Mouse (Mus musculus) CH12.LX (cell line): ENCODE data around the gene Rsu1.

ENCODE experiments used
- EP300 ChIP-seq: IDR thresholded peaks from 2 replicates; pipeline ENCODE4 v1.6.1; 2011; ENCODE audit warnings: low read length, improper control_type of control experiment
- JUN ChIP-seq: IDR thresholded peaks from 2 replicates; pipeline ENCODE4 v1.6.1; 2011; ENCODE audit warnings: low read depth, mild to moderate bottlenecking, low read length, improper control_type of control experiment, moderate library complexity; ENCODE audit not compliant: insufficient read depth
- POLR2A ChIP-seq: IDR thresholded peaks from 2 replicates; pipeline ENCODE4 v1.6.1; 2011; ENCODE audit warnings: low read depth, mild to moderate bottlenecking, improper control_type of control experiment, low read length
- TCF12 ChIP-seq: IDR thresholded peaks from 2 replicates; pipeline ENCODE4 v1.6.1; 2014; ENCODE audit warnings: low read depth, mild to moderate bottlenecking, inconsistent platforms, low read length, improper control_type of control experiment
- USF1 ChIP-seq: IDR thresholded peaks from 2 replicates; pipeline ENCODE4 v1.6.1; 2014; ENCODE audit warnings: low read depth, mild to moderate bottlenecking, inconsistent platforms, low read length, improper control_type of control experiment
- ZC3H11A ChIP-seq: IDR thresholded peaks from 2 replicates; pipeline ENCODE4 v1.6.1; 2012; ENCODE audit warnings: low read depth, mild to moderate bottlenecking, inconsistent platforms, low read length, improper control_type of control experiment
- ZMIZ1 ChIP-seq: IDR thresholded peaks from 2 replicates; pipeline ENCODE4 v1.6.1; 2012; ENCODE audit warnings: low read depth, mild to moderate bottlenecking, inconsistent platforms, low read length, improper control_type of control experiment

DNA sequence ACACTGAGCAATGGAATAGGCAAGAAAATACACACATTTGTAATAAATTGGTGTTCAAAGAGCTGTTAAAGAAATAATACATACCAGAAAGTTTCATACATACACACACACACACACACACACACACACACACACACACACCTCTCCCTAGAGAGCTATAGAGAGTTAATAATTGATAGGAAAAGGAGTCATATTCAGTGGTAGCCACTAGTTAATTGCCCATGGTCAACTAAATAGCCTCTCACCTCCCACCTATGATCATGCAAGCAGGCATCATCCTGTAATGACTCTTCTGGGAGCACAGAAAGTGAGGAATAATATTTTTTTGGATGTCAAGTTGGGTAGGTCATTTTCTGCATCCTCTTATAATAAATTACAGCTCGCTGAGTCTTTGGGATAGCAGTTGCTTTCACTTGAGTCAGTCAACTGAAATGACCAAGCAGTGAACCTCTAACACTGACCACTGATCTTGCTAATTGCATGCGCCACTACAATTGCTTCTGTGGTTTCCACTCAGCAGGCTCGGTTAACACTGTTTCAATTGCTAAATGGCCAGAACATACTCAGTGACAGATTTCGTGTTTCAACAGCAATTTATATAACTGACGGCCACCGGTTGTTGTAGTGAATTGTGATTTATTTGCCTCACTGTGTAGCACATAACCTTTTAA is 68.3 kb downstream of the Rsu1 start:
- TF ChIP-seq USF1 (no peak), POLR2A (no peak), JUN (no peak), TCF12 (no peak), EP300 (no peak), ZC3H11A (no peak), ZMIZ1 (no peak)
